Mouse (Mus musculus) myocyte (in vitro differentiated cells): ENCODE results near the gene Hdhd5. TPM values are rescaled to one million over a fixed set of nuclear protein-coding genes. Genes with fewer than 3 reads are reported as not detected.

ENCODE experiments used
- H3K27me3 ChIP-seq: one replicate; pipeline ENCODE4 v1.6.1; 2011; ENCODE audit not compliant: control insufficient read depth, insufficient read depth, insufficient read length
- H3K36me3 ChIP-seq: one replicate; pipeline ENCODE4 v1.6.1; 2011; ENCODE audit not compliant: control insufficient read depth, insufficient read depth
- H3K4me2 ChIP-seq: one replicate; pipeline ENCODE4 v1.6.1; 2011; ENCODE audit warnings: low read depth, control low read depth
- H3K4me3 ChIP-seq: one replicate; pipeline ENCODE4 v1.5.1; 2011; ENCODE audit warnings: mild to moderate bottlenecking, control low read depth, moderate library complexity
- H3K79me2 ChIP-seq: one replicate; pipeline ENCODE4 v1.6.1; 2011; ENCODE audit not compliant: control insufficient read depth, insufficient read depth
- H3ac ChIP-seq: one replicate; pipeline ENCODE4 v1.6.1; 2011; ENCODE audit not compliant: control insufficient read depth, insufficient read length
- CEBPB ChIP-seq: IDR thresholded peaks from 2 replicates; pipeline ENCODE4 v1.6.1; 2011; ENCODE audit warnings: mild to moderate bottlenecking, moderate library complexity; ENCODE audit not compliant: poor library complexity, insufficient read depth, severe bottlenecking
- E2F4 ChIP-seq: IDR thresholded peaks from one replicate; pipeline ENCODE4 v1.6.1; 2011; ENCODE audit warnings: mild to moderate bottlenecking, control low read depth, moderate library complexity; ENCODE audit not compliant: insufficient read depth
- MAX ChIP-seq: IDR thresholded peaks from one replicate; pipeline ENCODE4 v1.6.1; 2011; ENCODE audit warnings: low read depth, mild to moderate bottlenecking, control low read depth
- MYOD1 ChIP-seq, 3 experiments: IDR thresholded peaks; one replicate each; pipeline ENCODE4 v1.6.1; 2011; ENCODE audit warnings: control low read depth in 2 of 3, low read depth in 2 of 3, mild to moderate bottlenecking in 2 of 3, moderate library complexity in 1 of 3; ENCODE audit not compliant: insufficient read length in 2 of 3, control insufficient read depth in 1 of 3
- MYOG ChIP-seq, 3 experiments: IDR thresholded peaks; one replicate each; pipeline ENCODE4 v1.6.1; 2011; ENCODE audit warnings: control low read depth in 2 of 3, low read depth in 2 of 3, mild to moderate bottlenecking in 2 of 3; ENCODE audit not compliant: insufficient read length in 2 of 3, control insufficient read depth in 1 of 3, insufficient read depth in 1 of 3
- POLR2A ChIP-seq: IDR thresholded peaks from one replicate; pipeline ENCODE4 v1.6.1; 2011; ENCODE audit warnings: low read depth, mild to moderate bottlenecking, control low read depth, moderate library complexity; ENCODE audit not compliant: insufficient read length
- POLR2AphosphoS2 ChIP-seq: IDR thresholded peaks from one replicate; pipeline ENCODE4 v1.6.1; 2011; ENCODE audit warnings: low read depth, control low read depth; ENCODE audit not compliant: insufficient read length
- REST ChIP-seq: IDR thresholded peaks from one replicate; pipeline ENCODE4 v1.6.1; 2011; ENCODE audit warnings: mild to moderate bottlenecking, control low read depth, moderate library complexity; ENCODE audit not compliant: insufficient read depth, insufficient read length
- SRF ChIP-seq: IDR thresholded peaks from one replicate; pipeline ENCODE4 v1.6.1; 2011; ENCODE audit warnings: low read depth; ENCODE audit not compliant: control insufficient read depth, insufficient read length
- TCF12 ChIP-seq: IDR thresholded peaks from one replicate; pipeline ENCODE4 v1.6.1; 2011; ENCODE audit warnings: mild to moderate bottlenecking, control low read depth; ENCODE audit not compliant: poor library complexity, insufficient read depth, severe bottlenecking
- TCF3 ChIP-seq: IDR thresholded peaks from one replicate; pipeline ENCODE4 v1.6.1; 2011; ENCODE audit warnings: low read depth, control low read depth; ENCODE audit not compliant: insufficient read length
- polyA plus RNA-seq: library from polyadenylated mRNA; unstranded; fragments of >200 nt; fragmentation: generic; extraction: Trizol; gene quantifications from one replicate; pipeline ENCODE4 v1.2.1, GENCODE M21; 2012; ENCODE audit warnings: missing spikeins

The Hdhd5 gene
- 13.3 TPM for polyA plus RNA-seq

- no peaks in the 10 kb centered on the region for H3K36me3 ChIP-seq
- TF ChIP-seq REST (no peak), POLR2AphosphoS2 (peak; percentile 77), MYOG (IDR thresholded peaks at IDR 0.05; ENCODE audit: control insufficient read depth in 1 of 3, insufficient read depth in 1 of 3, insufficient read length in 2 of 3, low read depth in 2 of 3) (peak in 1 of 3 experiments; percentile 6), POLR2A (peak; percentile 94)
- H3ac ChIP-seq, result peak within 1 kb of the TSS; percentile 37
- peak within 1 kb of the TSS; percentile 47 for H3K4me3 ChIP-seq
- no peaks in the 10 kb centered on the region for H3K79me2 ChIP-seq
- H3K27me3 ChIP-seq, result no peaks in the 10 kb centered on the region
- peak within 1 kb of the TSS; percentile 84 for H3K4me2 ChIP-seq
These were observed at the start of gene Hdhd5 for GRCm38 (mm10) chr6:120531020-120531965. Hdhd5 (minus strand) TSS chr6:120531319.

GRCm38 (mm10) chr6:120580713-120581015, 49.5 kb upstream of the Hdhd5 start:
- TF ChIP-seq POLR2A (no peak), MYOG (IDR thresholded peaks at IDR 0.05; ENCODE audit: control insufficient read depth in 1 of 3, insufficient read depth in 1 of 3, insufficient read length in 2 of 3, low read depth in 2 of 3) (no peak), TCF3 (no peak), TCF12 (no peak)
- Histone ChIP-seq H3K36me3 (no peaks in the 10 kb centered on the region), H3K27me3 (peaks cover 10% of the 10 kb centered on the region), H3K79me2 (no peaks in the 10 kb centered on the region), H3K4me2 (no peak overlapping the region), H3K4me3 (no peak overlapping the region), H3ac (no peak overlapping the region)

GRCm38 (mm10) chr6:120579831-120580712, 49.0 kb upstream of the Hdhd5 start:
- TF ChIP-seq MAX, result no peak
- peak; percentile 44 to 92 (median 82) for TF ChIP-seq MYOG (IDR thresholded peaks at IDR 0.05; ENCODE audit: control insufficient read depth in 1 of 3, insufficient read depth in 1 of 3, insufficient read length in 2 of 3, low read depth in 2 of 3)
- peak; percentile 3 for TF ChIP-seq TCF12
- no peak for TF ChIP-seq E2F4
- TF ChIP-seq MYOD1 (IDR thresholded peaks at IDR 0.05; ENCODE audit: control insufficient read depth in 1 of 3, insufficient read length in 2 of 3, low read depth in 2 of 3), result peak in 2 of 3 experiments; percentile 76 to 79
- no peak for TF ChIP-seq CEBPB
- H3K4me2 ChIP-seq, result peak overlapping the region; percentile 79
- peaks cover 10% of the 10 kb centered on the region for H3K27me3 ChIP-seq
- no peaks in the 10 kb centered on the region for H3K79me2 ChIP-seq
- no peaks in the 10 kb centered on the region for H3K36me3 ChIP-seq
- H3K4me3 ChIP-seq, result no peak overlapping the region
- no peak overlapping the region for H3ac ChIP-seq

- TF ChIP-seq MAX, result no peak
- no peak for TF ChIP-seq CEBPB
- TF ChIP-seq E2F4, result no peak
- no peak for TF ChIP-seq MYOG (IDR thresholded peaks at IDR 0.05; ENCODE audit: control insufficient read depth in 1 of 3, insufficient read depth in 1 of 3, insufficient read length in 2 of 3, low read depth in 2 of 3)
- TF ChIP-seq SRF, result no peak
- no peak for TF ChIP-seq REST
- no peak overlapping the region for H3ac ChIP-seq
- H3K4me3 ChIP-seq, result no peak overlapping the region
- H3K36me3 ChIP-seq, result no peaks in the 10 kb centered on the region
- H3K79me2 ChIP-seq, result no peaks in the 10 kb centered on the region
- H3K27me3 ChIP-seq, result peaks cover 10% of the 10 kb centered on the region
- peak overlapping the region; percentile 79 for H3K4me2 ChIP-seq
These were observed 48.2 kb upstream of the Hdhd5 start for GRCm38 (mm10) chr6:120579110-120579830.

GRCm38 (mm10) chr6:120578471-120578870, 47.4 kb upstream of the Hdhd5 start:
- Histone ChIP-seq H3K79me2 (no peaks in the 10 kb centered on the region), H3K27me3 (peaks cover 17% of the 10 kb centered on the region), H3K4me2 (no peak overlapping the region), H3ac (no peak overlapping the region), H3K4me3 (no peak overlapping the region), H3K36me3 (no peaks in the 10 kb centered on the region)
- TF ChIP-seq TCF3 (no peak), SRF (no peak), MYOD1 (IDR thresholded peaks at IDR 0.05; ENCODE audit: control insufficient read depth in 1 of 3, insufficient read length in 2 of 3, low read depth in 2 of 3) (no peak), TCF12 (no peak), E2F4 (no peak), CEBPB (no peak), POLR2AphosphoS2 (no peak), MAX (no peak), REST (no peak), POLR2A (no peak), MYOG (IDR thresholded peaks at IDR 0.05; ENCODE audit: control insufficient read depth in 1 of 3, insufficient read depth in 1 of 3, insufficient read length in 2 of 3, low read depth in 2 of 3) (no peak)
